Mouse (Mus musculus) hindbrain, embryonic 10.5 days (tissue): ENCODE measurements around the gene Fbxl18. TPM values are rescaled to one million over a fixed set of nuclear protein-coding genes. Genes with fewer than 3 reads are reported as not detected.

Experiments
- DNase-seq: peaks from one replicate; pipeline ENCODE4 v3.0.0-alpha.2; 2017; ENCODE audit warnings: low spot score
- H3K27ac ChIP-seq: fragments of 300-500 bp; sonication (generic); 2 replicates; pipeline ENCODE4 v1.5.1; 2016; ENCODE audit warnings: mild to moderate bottlenecking, moderate library complexity
- H3K27me3 ChIP-seq: fragments of 300-500 bp; sonication (generic); 2 replicates; pipeline ENCODE4 v1.6.1; 2016; ENCODE audit warnings: mild to moderate bottlenecking; ENCODE audit not compliant: poor library complexity, insufficient read depth, severe bottlenecking
- H3K36me3 ChIP-seq: fragments of 300-500 bp; sonication (generic); 2 replicates; pipeline ENCODE4 v1.6.1; 2016; ENCODE audit warnings: mild to moderate bottlenecking, moderate library complexity
- H3K4me1 ChIP-seq: fragments of 300-500 bp; sonication (generic); replicated peaks from 2 replicates; pipeline ENCODE4 v1.6.1; 2016; ENCODE audit warnings: mild to moderate bottlenecking
- H3K4me3 ChIP-seq: fragments of 300-500 bp; sonication (generic); 2 replicates; pipeline ENCODE4 v1.5.1; 2016; ENCODE audit warnings: mild to moderate bottlenecking, moderate library complexity
- H3K9me3 ChIP-seq: fragments of 300-500 bp; sonication (generic); 2 replicates; pipeline ENCODE4 v1.6.1; 2016; ENCODE audit warnings: mild to moderate bottlenecking, moderate library complexity
- WGBS: fragments of 180-500 bp; shearing (Covaris S2); methylation state at CpG from one replicate; pipeline ENCODE4 v1.1.7; 2016; 5-methylcytosine and 5-hydroxymethylcytosine counted together
- polyA plus RNA-seq: library from polyadenylated mRNA; unstranded; fragments of >200 nt; fragmentation: Nextera tagmentation; extraction: Ambion mirVana; gene quantifications from 2 replicates; pipeline ENCODE4 v1.2.1, GENCODE M21; 2016

The Fbxl18 gene
- polyA plus RNA-seq, 1 experiment from 2014 or later = 24.2 TPM

DNA sequence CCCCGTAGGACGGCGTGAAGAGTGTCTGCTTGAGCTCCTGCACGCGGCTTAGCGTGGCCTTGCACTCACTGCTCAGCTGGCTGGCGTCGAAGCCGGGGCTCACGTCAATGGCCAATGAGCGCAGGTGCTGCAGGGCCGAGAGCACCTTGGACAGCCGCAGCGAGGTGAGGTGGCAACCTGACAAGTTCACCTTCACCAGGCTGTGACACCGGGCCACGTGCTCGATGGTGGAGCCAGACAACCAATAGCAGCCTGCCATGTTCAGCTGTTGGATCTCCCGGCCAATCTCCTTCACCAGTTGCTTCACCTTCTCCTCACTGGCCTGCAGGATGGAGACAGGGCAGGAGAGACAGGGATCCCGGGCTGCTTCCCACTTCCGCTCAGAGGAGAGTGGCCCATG, 8.5 kb downstream of the Fbxl18 start:
- Histone ChIP-seq H3K4me1 (peaks cover 4% of the 10 kb centered on the region), H3K27me3 (no peaks in the 10 kb centered on the region), H3K27ac (no peak overlapping the region), H3K4me3 (no peak overlapping the region), H3K36me3 (peaks cover 70% of the 10 kb centered on the region), H3K9me3 (no peaks in the 10 kb centered on the region)
- DNase-seq = no peak
- WGBS = 93% methylated on average over 20 of the region's 20 CpGs

DNA sequence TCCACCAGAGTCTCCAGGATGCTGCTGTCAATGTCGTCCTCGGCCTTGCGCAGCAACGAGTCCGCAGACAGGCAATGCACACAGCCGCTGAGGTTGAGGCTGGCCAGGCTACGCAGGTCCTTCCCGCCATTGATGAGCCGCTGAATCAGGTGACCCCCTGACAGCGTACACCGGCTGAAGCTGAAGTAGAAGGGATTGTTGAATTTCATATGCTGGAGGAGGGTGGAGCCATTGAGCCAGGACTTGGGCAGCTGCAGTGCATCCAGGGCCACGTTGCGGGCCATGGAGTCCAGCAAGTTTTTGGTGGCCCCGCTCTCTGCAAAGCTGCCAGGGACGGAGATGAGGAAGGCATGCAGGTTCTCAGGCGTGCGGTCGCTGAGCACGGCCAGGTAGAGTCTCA, 9.0 kb downstream of the Fbxl18 start:
- WGBS = 96% methylated on average over 19 of the region's 19 CpGs
- Histone ChIP-seq H3K27me3 (no peaks in the 10 kb centered on the region), H3K4me3 (no peak overlapping the region), H3K27ac (no peak overlapping the region), H3K36me3 (peaks cover 72% of the 10 kb centered on the region), H3K4me1 (peaks cover 10% of the 10 kb centered on the region), H3K9me3 (no peaks in the 10 kb centered on the region)
- no peak for DNase-seq

DNA sequence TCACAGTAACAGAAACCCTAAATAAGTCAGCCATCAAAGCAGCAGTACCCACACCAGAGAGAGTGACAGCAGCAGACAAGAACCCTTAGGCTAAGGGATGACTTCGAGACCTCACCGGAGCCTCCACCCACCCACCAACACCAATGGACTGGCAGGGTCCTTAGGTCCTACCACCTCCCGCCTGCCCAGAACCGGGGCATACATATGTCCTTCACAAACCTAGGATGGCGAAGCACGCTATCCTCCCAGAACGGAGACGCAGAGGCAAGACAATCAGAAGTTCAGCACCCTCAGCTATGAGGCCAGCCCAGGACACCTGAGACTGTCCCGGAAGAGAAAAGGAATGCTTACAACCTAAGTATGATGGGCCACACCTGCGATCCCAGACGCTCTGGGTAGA, 12.8 kb downstream of the Fbxl18 start:
- Histone ChIP-seq H3K4me1 (peaks cover 30% of the 10 kb centered on the region), H3K27ac (no peak overlapping the region), H3K36me3 (peaks cover 76% of the 10 kb centered on the region), H3K4me3 (no peak overlapping the region), H3K27me3 (no peaks in the 10 kb centered on the region), H3K9me3 (no peaks in the 10 kb centered on the region)
- no peak for DNase-seq
- 96% methylated on average over 11 of the region's 11 CpGs for WGBS

DNA sequence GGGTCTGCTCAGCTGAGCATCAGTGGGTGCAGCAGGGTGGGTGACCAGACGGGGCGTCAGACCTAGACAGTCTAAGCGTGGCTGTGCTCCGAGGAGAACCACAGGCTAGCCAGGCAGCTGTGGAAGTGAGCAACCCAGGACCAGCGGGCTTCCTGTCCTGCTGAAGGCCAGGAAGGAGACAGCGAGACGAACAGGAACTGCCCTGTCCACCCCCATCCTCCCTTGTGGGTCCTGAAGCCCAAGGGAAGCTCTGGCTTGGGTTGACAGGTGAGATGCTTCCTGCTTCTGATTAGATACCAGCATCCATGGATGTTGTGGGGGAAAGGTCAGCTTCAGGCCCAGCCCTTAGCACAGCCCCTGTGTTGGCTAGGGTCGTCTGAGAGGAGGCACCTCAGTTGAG, 13.3 kb downstream of the Fbxl18 start:
- WGBS = 74% methylated on average over 8 of the region's 8 CpGs
- DNase-seq = no peak
- H3K36me3 ChIP-seq = peaks cover 78% of the 10 kb centered on the region
- no peaks in the 10 kb centered on the region for H3K9me3 ChIP-seq
- H3K4me1 ChIP-seq = peaks cover 35% of the 10 kb centered on the region
- no peak overlapping the region for H3K4me3 ChIP-seq
- H3K27me3 ChIP-seq = no peaks in the 10 kb centered on the region
- H3K27ac ChIP-seq = peak overlapping the region; percentile 73

DNA sequence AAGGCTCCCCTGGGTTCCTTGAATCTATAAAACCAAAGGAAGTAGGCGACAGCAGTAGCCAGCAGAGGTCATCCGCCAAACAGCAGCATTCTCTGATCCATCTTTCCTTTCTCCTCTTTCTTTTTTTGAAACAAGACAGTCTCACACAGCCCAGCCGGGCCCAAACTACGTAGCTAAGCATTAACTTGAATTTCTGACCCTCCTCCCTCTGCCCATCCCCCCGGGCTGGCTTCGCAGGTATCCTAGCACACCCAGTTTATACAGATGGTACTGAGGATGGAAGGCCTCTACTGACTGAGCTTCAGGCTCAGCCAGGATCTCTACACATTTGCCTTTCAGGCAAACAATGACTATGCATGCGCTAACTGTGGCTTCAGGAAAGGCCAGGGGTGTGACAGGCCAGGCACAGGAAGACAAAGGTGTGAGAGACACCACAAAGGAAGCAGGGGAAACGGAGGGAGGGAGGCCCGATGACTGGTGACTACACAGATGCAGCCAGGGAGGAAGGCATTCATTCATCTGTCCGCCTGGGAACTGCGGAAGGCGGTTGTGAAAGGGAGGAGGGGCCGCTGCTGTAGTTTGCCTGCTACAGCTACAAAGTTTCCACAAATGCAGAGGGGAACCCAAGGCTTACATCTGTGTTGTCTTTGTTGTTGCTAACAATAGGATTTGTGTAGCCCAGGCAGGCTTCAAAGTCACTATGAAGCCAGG, 14.3 kb downstream of the Fbxl18 start:
- H3K36me3 ChIP-seq = peaks cover 78% of the 10 kb centered on the region
- peak overlapping the region; percentile 12; the same call in 1 of the 2 replicates for H3K4me3 ChIP-seq
- peaks cover 35% of the 10 kb centered on the region for H3K4me1 ChIP-seq
- no peaks in the 10 kb centered on the region for H3K27me3 ChIP-seq
- peak; percentile 52 for DNase-seq
- peak overlapping the region; percentile 73 for H3K27ac ChIP-seq
- no peaks in the 10 kb centered on the region for H3K9me3 ChIP-seq
- 32% methylated on average over 13 of the region's 13 CpGs for WGBS

DNA sequence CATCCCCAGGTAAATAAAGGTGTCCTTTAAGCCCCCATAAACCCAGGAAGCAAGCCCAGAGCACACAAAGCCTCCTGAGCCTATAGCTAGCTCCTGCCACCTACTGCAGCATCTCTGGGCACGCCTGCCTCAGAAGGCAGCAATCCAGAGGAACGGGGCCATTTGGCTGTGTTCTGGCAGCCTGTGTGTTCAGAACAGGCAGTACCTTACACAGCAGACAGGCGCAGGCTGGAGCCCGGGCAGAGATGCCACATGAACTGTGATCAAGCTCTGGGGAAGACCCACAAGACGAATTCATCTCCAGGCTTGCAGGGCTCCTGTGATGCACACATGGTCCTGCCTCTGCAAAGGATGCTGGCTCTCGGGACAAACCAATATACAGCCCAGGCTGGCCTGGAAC, 15.0 kb downstream of the Fbxl18 start:
- Histone ChIP-seq H3K4me3 (no peak overlapping the region), H3K27ac (peak overlapping the region; percentile 73), H3K36me3 (peaks cover 78% of the 10 kb centered on the region), H3K27me3 (no peaks in the 10 kb centered on the region), H3K9me3 (no peaks in the 10 kb centered on the region), H3K4me1 (peaks cover 35% of the 10 kb centered on the region)
- DNase-seq = no peak
- 77% methylated on average over 6 of the region's 6 CpGs for WGBS

DNA sequence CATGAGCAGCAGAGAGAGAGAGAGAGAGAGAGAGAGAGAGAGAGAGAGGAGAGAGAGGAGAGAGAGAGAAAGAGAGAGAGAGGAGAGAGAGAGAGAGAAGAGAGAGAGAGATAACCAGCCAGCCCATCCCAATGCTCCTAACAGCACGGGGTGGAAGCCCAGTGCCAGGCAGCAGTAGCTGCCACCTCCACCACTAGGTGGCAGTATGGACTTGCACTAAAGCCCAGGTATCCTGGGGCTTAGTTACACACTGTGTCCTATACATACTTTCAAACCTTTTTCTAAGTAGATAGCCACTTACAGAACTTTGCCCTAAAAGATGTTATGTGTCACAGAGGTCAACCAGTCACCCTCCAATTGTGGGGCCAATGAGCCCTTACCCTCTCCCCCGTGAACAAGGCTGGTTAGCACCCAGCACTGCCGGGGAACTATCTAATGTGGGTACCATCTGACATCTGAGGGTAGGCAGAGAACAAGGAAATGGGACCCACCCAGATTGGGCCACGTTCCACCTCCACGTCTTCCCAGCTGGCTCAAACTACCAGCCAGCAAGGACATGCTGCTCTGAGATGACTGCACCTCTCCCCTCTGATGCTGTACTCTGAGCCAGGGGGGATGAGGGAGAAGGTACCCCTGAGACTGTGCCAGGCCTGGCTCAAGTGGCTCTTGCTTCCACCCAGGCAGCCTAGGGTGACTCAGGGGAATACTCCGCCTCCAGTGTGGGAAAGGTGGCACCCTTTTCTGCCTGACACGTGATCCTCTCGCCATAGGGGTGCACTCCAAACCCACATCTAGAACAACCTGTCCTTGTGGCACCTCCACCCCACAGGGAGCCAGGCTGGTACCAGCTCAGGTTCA, 15.7 kb downstream of the Fbxl18 start:
- DNase-seq = peak; percentile 80
- peak overlapping the region; percentile 73 for H3K27ac ChIP-seq

DNA sequence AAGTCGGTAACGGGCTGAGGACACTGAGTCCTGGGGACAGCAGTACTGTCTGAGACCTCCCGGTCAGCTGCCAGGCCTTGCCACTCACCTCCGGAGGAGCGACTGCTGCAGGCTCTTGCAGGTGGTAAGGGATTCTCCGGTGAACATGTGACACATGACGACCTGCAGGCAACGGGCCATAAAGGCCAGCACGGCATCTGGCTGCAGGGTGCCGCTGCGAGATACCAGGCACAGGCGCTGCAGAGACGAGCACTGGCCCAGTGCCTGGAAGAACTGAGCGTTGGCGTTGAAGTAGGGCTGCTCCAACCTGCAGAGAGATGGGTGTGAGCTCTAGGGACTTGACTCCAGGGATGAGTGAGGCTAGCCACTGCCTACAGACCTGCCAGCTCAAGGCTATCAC, 16.7 kb downstream of the Fbxl18 start:
- Histone ChIP-seq H3K36me3 (peaks cover 78% of the 10 kb centered on the region), H3K4me3 (no peak overlapping the region), H3K4me1 (peaks cover 35% of the 10 kb centered on the region), H3K27me3 (no peaks in the 10 kb centered on the region), H3K27ac (no peak overlapping the region), H3K9me3 (no peaks in the 10 kb centered on the region)
- DNase-seq = no peak
- 94% methylated on average over 15 of the region's 15 CpGs for WGBS

More for the DNA sequence above, 15.7 kb downstream of the Fbxl18 start:
- 72% methylated on average over 8 of the region's 8 CpGs for WGBS
- Histone ChIP-seq H3K36me3 (peaks cover 78% of the 10 kb centered on the region), H3K4me1 (peaks cover 35% of the 10 kb centered on the region), H3K27me3 (no peaks in the 10 kb centered on the region), H3K9me3 (no peaks in the 10 kb centered on the region), H3K4me3 (no peak overlapping the region)

DNA sequence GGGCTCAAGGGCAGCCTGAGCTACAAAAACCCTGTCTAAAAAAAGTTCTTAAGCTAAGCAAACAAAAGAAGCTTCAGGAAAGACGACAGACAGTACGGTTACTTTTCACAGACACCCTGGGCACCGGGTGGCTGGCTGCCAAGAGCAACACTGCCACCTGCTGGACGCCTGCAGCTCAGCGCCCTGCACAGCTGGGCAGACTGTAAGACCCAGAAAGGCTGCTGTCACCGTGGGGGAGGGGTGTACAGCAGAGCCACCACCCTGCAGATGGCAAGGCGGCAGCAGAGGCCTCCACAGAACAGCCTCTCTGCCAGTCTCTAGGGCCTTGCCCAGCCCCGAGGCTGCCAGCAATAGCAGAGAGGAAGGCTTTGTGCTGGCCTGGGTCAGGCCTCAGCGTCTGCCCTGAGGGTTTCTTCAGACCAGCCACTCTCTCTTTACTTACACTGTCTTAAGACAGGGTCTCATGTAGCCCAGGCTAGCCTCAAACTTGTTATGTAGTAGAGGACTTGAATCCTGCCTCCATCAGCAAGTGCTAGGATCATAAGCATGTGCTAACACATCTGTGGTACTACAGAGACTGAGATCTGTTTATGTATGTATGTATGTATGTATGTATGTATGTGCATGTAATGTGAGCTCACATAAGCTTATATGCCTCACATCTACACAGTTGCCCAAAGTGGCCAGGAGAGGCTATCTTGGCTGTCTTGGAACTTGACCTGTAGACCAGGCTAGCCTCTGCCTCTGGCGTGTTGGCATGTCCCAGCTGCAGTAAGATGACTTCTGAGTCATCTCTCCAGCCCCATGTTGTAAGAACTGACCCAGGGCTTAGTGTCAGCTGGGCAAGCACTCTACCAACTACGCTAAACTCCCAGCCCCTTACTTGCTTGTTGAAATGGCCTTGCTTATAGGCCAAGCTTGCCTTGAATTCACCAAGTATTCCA, 17.6 kb downstream of the Fbxl18 start:
- Histone ChIP-seq H3K4me3 (no peak overlapping the region), H3K27ac (peak overlapping the region; percentile 64; the same call in 1 of the 2 replicates), H3K9me3 (no peaks in the 10 kb centered on the region), H3K27me3 (no peaks in the 10 kb centered on the region), H3K4me1 (peaks cover 35% of the 10 kb centered on the region), H3K36me3 (peaks cover 76% of the 10 kb centered on the region)
- peak; percentile 85 for DNase-seq
- WGBS = 34% methylated on average over 11 of the region's 11 CpGs

DNA sequence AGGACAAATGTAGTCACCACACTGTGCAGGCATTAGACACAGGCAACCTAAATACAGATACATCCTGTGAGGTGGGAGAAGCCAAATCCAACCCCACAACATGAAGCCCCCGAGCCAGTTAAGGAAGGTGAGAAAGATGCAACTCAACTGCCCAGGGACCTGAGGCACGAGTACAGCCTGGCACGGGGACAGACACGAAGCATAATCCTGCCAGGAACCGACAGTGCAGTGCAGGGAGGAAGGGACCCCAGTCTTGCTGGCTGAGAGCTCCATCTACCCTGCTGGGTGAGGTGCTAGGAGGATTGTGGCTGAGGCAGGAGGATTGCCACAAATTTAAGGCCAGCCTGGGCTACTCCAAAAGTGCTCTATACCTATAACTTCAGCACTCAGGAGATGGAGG, 18.3 kb downstream of the Fbxl18 start:
- Histone ChIP-seq H3K4me1 (peaks cover 33% of the 10 kb centered on the region), H3K36me3 (peaks cover 76% of the 10 kb centered on the region), H3K27ac (peak overlapping the region; percentile 64; the same call in 1 of the 2 replicates), H3K9me3 (no peaks in the 10 kb centered on the region), H3K4me3 (no peak overlapping the region), H3K27me3 (no peaks in the 10 kb centered on the region)
- DNase-seq = no peak
- 93% methylated on average over 5 of the region's 5 CpGs for WGBS

DNA sequence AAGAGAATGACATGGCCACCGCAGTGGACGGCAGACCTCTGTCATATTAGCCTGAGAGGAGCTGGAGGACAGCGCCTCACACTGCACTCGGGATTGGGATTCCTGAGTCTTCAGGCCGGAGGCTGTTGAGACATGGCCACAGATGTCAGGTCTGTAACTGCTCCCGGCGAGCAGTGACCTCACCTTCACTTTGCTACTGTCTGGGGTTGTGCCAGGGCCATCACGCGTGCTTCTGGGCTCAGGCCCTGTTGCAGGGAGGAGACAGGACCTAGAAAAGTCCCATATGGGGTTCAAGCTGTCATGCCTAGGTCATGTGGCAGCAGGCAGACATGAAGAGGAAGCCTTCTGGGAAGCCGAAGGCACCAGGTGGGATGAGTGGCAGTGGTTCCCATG, 19.7 kb downstream of the Fbxl18 start:
- H3K27me3 ChIP-seq = no peaks in the 10 kb centered on the region
- no peak overlapping the region for H3K4me3 ChIP-seq
- H3K27ac ChIP-seq = peak overlapping the region; percentile 31; the same call in 1 of the 2 replicates
- no peak for DNase-seq
- no peaks in the 10 kb centered on the region for H3K9me3 ChIP-seq
- peaks cover 86% of the 10 kb centered on the region for H3K36me3 ChIP-seq
- 92% methylated on average over 10 of the region's 10 CpGs for WGBS
- H3K4me1 ChIP-seq = peaks cover 24% of the 10 kb centered on the region

DNA sequence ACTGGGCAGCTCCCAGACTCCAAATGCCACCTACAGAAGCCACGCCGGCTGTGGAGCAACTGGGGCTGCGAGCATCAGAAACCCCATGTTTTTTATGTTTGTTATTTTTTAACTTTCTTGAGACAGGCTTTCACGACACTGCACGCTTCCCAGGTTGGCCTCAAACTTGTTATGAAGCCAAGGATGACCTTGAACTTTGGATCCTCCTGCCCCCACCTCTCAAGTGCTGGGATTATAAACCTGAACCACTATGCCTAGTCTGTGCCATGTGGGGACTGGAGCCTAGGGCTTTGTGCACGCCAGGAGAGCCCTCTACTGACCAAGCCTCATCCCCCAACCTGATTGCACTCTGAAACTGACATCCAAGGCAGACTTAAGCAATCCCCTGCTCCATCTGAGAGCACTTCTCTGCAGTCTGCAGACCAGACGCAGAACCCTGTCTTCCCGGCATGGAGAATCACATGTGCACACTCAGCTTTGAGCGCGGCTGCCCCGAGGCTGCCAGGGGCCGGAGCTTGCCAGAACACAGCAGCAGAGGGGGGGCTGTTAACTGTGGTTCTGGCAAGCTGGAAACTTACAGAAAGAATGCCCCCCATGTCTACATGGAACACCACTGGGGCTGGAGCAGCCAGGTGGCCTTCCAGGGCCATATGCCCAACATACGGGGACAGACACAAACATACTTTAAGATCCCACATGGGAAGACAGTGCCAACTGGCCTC, 20.3 kb downstream of the Fbxl18 start:
- 93% methylated on average over 13 of the region's 13 CpGs for WGBS
- Histone ChIP-seq H3K9me3 (no peaks in the 10 kb centered on the region), H3K27me3 (no peaks in the 10 kb centered on the region), H3K4me1 (peaks cover 19% of the 10 kb centered on the region), H3K36me3 (peaks cover 89% of the 10 kb centered on the region), H3K4me3 (no peak overlapping the region), H3K27ac (no peak overlapping the region)
- DNase-seq = no peak
